8 mouse cellular contexts compared by ENCODE assay signal in the genomic region with DNA sequence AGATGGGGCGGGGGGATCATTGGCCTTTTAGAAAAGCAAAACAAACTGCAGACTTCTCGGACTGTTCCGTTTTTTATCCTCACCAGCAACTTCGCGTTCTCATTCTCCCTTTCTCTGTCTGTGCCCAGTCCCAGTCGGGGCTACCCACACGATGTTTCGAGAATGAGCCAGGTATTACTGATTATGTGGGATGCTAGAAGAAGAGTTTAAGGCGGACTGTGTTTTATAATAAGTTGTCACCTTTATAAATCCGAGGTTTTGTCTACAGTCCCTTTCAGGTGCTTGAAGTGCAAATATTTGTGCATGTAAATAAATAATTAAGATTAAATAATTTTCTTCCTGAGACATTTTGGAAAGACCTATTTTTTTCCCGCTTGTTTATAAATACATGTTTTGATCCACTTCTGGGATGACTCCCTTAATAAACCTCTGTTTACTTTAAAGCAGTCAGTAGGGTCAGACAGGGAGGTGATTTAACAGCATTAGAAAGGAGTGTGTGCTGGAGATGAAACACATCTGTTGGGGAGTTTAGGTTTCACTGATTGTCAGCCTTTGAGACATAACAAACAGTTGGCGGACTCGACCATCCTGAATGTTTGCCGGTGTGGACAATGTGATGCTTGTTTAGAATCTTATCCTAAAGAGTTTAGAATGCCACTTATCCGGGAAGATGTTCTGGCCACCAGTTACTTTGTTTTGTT. TPM values are rescaled to one million over a fixed set of nuclear protein-coding genes. Genes with fewer than 3 reads are reported as not detected.
A peak's percentile ranks its signal among the peaks of the same experiment; 100 is the strongest.
DNase-seq lines count a peak whose midpoint lies in the region; ATAC-seq and TF ChIP-seq lines count a peak whose summit lies in the region.

No protein-coding gene starts in this region.

- peak overlapping the region; percentile 65 for H3K4me2 ChIP-seq in limb, embryonic 15.5 days
- peak overlapping the region; percentile 72 for H3K4me2 ChIP-seq in stomach, embryonic 16.5 days (ENCODE audit: low read depth, low read length)

- H3K27me3 ChIP-seq in testis, adult 2 months (ENCODE audit: control insufficient read depth, insufficient read depth, low read length), result no peaks in the 10 kb centered on the region
- no peaks in the 10 kb centered on the region for H3K27me3 ChIP-seq in limb, embryonic 15.5 days
- H3K27me3 ChIP-seq in stomach, embryonic 16.5 days (ENCODE audit: control insufficient read depth, insufficient read depth, low read length), result no peaks in the 10 kb centered on the region

- H3K9ac ChIP-seq in limb, embryonic 15.5 days, result peak overlapping the region; percentile 76
- peak overlapping the region; percentile 79 for H3K9ac ChIP-seq in stomach, embryonic 16.5 days (ENCODE audit: low read length)

- 7% methylated on average over 15 of the region's 15 CpGs for WGBS in limb, embryonic 15.5 days
- 4% methylated on average over 15 of the region's 15 CpGs for WGBS in stomach, embryonic 16.5 days

- no peak for TF ChIP-seq CTCF in testis, adult 2 months (IDR thresholded peaks at IDR 0.05; ENCODE audit: control insufficient read depth, insufficient read depth, insufficient replicate concordance, low read depth, low read length)

- no peaks in the 10 kb centered on the region for H3K9me3 ChIP-seq in limb, embryonic 15.5 days
- H3K9me3 ChIP-seq in stomach, embryonic 16.5 days (replicated peaks; ENCODE audit: control insufficient read depth, low read length), result no peaks in the 10 kb centered on the region

- peak; percentile 8 for DNase-seq in CD4-positive, CD25-positive, alpha-beta regulatory T cell, adult 2 months (ENCODE audit: low read depth, low spot score)
- no peak for DNase-seq in testis, postnatal 14 days (ENCODE audit: low spot score)
- no peak for DNase-seq in left cerebral cortex, adult 11 months (ENCODE audit: low spot score)
- no peak for DNase-seq in frontal cortex, postnatal 10 days (ENCODE audit: low spot score in 2 of 2)

- TF ChIP-seq POLR2A in testis, adult 2 months (IDR thresholded peaks at IDR 0.05; ENCODE audit: control insufficient read depth, low read depth, low read length), result no peak

- ATAC-seq in CD4-positive, CD25-positive, alpha-beta regulatory T cell, adult 4 months, result no peak
- ATAC-seq in limb, embryonic 15.5 days (ENCODE audit: insufficient number of reproducible peaks, low FRiP score, low TSS enrichment, low read depth), result no peak
- ATAC-seq in stomach, embryonic 16.5 days (ENCODE audit: insufficient read depth, low FRiP score), result no peak

- H3K27ac ChIP-seq in testis, adult 2 months (ENCODE audit: control insufficient read depth, insufficient read depth, low read depth, low read length), result peak overlapping the region; percentile 63; the same call in 1 of the 2 replicates
- peak overlapping the region; percentile 86 for H3K27ac ChIP-seq in limb, embryonic 15.5 days
- peak overlapping the region; percentile 42 for H3K27ac ChIP-seq in stomach, embryonic 16.5 days (ENCODE audit: low read length)

- H3K4me3 ChIP-seq in testis, adult 2 months (ENCODE audit: control insufficient read depth, low read depth, low read length), result peak overlapping the region; percentile 98
- peak overlapping the region; percentile 75 for H3K4me3 ChIP-seq in limb, embryonic 15.5 days
- H3K4me3 ChIP-seq in stomach, embryonic 16.5 days (replicated peaks; ENCODE audit: low read length), result peak overlapping the region; percentile 69

- H3K36me3 ChIP-seq in testis, adult 2 months (ENCODE audit: control insufficient read depth, insufficient read depth, low read length), result no peaks in the 10 kb centered on the region
- no peaks in the 10 kb centered on the region for H3K36me3 ChIP-seq in limb, embryonic 15.5 days
- H3K36me3 ChIP-seq in stomach, embryonic 16.5 days (ENCODE audit: control insufficient read depth, insufficient read depth, low read length), result no peaks in the 10 kb centered on the region

- peaks cover 8% of the 10 kb centered on the region for H3K4me1 ChIP-seq in testis, adult 2 months (ENCODE audit: control insufficient read depth, insufficient read depth, low read length)
- H3K4me1 ChIP-seq in limb, embryonic 15.5 days, result peaks cover 8% of the 10 kb centered on the region
- peaks cover 7% of the 10 kb centered on the region for H3K4me1 ChIP-seq in stomach, embryonic 16.5 days (ENCODE audit: control insufficient read depth, insufficient read depth, low read length)

RNA-seq across cellular contexts. Expression of a gene that starts 0.9 kb away (rescaled TPM):
- 10 to 100 TPM; 47.1 to 78.3 TPM for polyA plus RNA-seq in CD4-positive, CD25-positive, alpha-beta regulatory T cell, adult 4 months (2017; shearing (Covaris generic))
- polyA plus RNA-seq in testis, adult 2 months (2012; rRNA removed), result 25.4 and 33.6 TPM in 2 replicates
- polyA plus RNA-seq in limb, embryonic 15.5 days (2015; fragmentation: Nextera tagmentation; extraction: Ambion mirVana), result 84.2 and 96.4 TPM in 2 replicates
- polyA plus RNA-seq in stomach, embryonic 16.5 days (2015; fragmentation: Nextera tagmentation; extraction: Ambion mirVana), result 74.1 and 77.5 TPM in 2 replicates
